Mouse (Mus musculus): ENCODE data around the gene Paqr4.

- no peak for TF ChIP-seq POLR2A (IDR thresholded peaks at IDR 0.05; ENCODE audit: insufficient read depth, low read length)
- TF ChIP-seq CTCF (IDR thresholded peaks at IDR 0.05; ENCODE audit: low read depth, low read length): peak; percentile 21
- no peak for TF ChIP-seq EP300 (IDR thresholded peaks at IDR 0.05; ENCODE audit: insufficient read depth, low read depth, low read length)
Observed at GRCm38 (mm10) chr17:23748631-23749391, 8.1 kb upstream of the Paqr4 start.
